Mouse (Mus musculus): ENCODE measurements around the gene Ndufb7.
"Not testable (repeated sequence)": the region's sequence is repeated elsewhere in the genome, so short reads cannot be mapped to it uniquely, and the experiment has no call there.

Gene Ndufb7

DNA sequence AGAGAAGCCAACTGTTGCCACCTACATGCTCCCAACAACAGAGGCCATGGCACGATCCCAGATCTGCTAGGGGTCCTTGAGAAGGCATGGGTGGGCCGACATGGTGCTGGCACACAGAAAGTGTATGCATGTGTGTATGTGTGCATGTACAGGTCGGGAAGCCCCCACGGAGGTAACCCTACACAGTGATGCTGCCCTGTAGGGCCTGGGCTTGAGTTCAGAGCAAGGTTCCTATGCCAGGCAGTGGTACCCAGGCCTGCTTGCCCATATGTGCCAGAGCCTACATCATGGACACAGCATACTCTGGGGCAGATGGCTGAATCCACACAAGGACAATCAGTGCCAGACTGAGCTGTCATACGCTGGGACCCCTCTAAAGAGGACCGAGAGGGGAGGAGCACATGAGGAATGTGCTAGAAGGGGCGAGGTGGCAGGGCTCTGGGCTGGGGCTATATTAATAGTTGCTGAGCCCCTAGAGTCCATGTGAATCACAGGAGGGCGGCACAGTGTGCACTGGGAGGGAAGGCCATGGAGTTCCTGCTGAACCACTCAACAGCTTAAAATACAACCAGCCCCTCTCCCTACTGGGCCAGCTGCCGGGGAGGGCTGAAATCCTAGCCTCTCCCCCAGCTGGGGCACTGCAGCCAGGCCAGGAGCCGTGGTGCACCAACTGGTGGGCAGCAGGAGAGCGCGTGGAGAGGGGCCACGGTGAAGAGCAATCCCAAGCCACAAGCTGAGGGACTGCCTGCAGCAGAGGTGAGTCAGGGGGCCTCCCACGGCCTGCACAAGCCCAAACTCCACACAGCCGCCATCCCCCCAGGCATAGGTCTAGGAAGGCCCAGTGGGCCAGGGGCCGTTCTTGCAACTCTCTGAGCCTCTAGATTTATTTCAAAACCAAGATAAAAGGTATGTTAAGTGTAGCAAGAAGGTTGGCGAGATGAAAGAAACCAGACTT, 9.4 kb downstream of the Ndufb7 start:
- DNase-seq (ENCODE audit: low spot score in 2 of 2) = peak in 1 of 2 experiments; percentile 2

DNA sequence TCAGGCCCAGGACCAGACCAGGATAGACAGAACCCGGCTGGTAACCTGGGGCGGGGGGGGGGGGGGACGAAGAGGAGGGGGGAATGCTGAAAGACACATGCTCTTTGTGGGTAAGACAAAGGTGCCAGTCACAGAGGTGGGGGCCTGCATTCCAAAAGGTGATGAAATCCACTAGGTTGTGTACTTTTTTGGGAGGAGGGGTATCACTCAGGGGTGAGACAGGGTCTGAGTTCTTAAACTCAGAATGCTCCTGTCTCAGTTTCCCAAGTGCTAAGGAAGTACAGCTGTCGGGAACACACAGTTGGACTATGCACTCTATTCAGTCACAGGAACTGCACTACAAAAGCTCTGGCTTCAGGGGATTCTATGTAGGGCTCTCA, 10.0 kb downstream of the Ndufb7 start:
- DNase-seq (ENCODE audit: low spot score in 2 of 2) = no peak

DNA sequence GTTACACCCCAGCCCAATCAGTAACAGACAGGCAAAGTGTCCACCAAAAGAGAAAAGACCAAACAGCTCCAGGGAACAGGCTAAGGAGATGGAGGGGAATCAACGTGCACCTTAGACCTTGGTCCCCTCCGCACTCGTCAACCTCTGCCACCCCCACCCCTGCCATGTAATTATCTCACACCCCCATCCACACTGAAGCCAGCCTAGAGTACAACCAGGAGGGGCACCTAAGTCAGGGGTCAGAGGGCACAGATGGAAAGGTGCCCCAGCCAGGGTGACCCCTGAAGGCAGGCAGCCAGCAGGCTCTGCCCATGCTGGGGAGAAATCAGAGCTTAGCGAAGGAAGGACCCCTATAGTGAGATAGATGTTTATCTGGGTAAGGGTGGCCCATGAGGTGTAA, 10.4 kb downstream of the Ndufb7 start:
- peak in 1 of 2 experiments; percentile 2 for DNase-seq (ENCODE audit: low spot score in 2 of 2)

DNA sequence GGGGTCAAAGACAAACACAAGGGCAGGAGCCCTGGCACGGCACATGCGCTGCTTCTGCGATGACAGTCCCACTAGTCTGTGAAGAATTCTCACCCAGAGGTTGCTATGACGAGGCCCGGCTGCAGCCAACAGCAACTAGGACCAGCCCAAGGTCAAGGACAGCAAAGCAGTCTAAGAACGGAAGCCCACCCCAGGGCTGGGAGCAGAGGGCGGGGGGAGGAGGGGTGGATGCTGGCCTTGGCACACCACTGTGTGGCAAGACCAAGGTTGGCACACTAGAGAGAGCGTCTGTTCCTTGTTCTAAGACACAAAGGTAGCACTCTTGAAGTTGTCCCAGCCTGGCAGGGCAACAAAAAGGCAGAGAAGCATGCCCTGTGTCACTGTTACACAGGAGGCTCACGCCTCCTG, 10.9 kb downstream of the Ndufb7 start:
- peak in 1 of 2 experiments; percentile 2 for DNase-seq (ENCODE audit: low spot score in 2 of 2)

DNA sequence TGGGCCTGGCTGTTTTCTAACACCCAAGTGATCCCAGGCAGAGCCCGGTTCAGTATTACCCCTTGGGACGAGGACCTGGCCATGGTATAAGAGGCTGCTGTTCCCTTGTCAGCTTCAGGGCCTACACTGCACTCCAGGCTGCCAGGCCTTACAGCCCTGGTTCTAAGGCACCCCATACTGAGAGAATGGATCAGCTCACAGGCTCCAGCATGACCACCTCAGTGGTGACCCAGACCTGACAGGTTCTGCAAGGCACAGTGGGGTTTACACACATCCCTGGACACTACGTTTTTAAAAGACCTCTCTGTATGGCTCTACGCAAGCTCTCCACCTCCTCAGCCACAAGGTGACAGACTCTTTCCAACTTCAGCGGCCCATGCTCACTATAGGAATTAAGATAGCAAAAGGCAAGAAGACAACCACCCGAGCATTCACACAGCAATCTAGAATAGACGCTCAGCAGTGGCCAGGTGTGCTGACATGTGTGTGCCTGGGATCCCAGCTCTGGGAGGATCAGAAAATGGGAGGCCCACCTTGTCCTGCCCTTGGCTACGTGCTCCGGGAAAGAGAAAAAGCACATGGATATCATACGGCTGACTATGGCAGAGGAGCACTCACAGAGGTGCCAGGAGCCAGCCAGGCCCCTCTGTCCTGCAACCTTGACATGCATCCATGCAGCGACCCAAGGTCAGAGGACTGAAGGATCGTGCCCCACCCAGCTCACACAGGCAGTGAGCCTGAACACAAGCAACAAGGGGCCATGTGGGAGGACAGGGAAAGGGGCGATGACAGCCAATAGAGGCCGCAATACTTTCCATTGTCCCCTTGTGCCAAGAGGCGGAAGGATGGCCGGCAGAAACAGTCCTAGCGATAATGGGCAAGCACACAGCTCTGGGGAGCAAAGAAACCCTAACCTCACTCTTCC, 11.9 kb downstream of the Ndufb7 start:
- DNase-seq (ENCODE audit: low spot score in 2 of 2) = peak in 1 of 2 experiments; percentile 2

DNA sequence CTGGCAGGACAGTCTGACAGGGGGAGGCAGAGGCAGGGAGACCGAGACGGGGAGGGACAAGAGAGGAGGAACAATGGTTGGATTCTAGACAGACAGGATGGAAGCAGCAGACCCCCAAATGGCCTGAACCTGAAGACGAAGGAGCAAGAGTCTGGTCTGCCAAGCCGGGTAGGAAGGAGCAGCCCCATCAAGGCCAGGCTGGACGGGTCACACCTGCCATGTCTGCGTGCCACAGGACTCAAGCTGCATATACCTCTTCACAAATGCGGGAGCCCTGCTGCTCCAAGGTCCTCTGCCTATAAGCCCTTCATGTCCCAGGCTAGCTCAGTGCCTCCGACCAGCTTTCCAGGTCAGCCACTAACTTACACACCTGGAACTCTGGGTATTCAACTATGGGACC, 13.2 kb downstream of the Ndufb7 start:
- peak in 1 of 2 experiments; percentile 2 for DNase-seq (ENCODE audit: low spot score in 2 of 2)

DNA sequence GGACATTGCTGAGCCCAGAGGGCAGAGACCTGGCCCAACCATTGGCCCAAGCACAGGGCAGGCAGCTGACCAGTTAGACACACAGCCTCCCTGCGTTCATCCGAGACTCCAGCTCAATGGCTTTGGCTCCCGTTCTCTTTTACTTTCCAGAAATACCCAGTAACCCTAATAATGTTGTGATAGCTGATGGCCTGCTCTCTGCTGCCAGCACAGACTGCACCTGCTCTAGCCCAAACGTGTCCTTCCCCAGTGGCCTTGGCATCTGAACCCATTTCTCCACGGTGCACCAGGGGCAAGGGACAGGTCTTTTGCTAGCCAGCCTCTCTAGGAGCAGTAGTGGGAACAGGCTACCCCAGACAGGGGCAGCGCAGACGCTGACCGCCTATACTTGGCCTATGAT, 14.4 kb downstream of the Ndufb7 start:
- no peak for DNase-seq (ENCODE audit: low spot score in 2 of 2)

DNA sequence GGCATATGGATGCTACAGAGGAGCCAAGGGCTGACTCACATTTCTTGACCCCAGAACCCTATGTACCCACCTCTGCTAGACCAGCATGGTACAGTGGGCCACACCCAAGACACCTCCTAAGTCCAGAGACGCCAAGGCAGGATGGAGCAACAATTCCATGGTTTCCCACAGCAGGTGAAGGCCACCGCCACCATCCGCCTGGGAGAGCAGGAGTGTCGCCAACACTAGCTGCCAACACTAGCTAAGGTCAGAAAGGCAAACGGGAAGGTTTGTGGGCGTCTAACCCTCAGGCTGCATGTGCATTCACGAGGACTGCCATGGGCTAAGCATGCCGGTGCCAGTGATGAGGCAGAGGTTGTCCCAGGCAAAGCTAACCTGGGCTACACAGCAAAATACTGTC, 15.8 kb downstream of the Ndufb7 start:
- no peak for DNase-seq (ENCODE audit: low spot score in 2 of 2)

DNA sequence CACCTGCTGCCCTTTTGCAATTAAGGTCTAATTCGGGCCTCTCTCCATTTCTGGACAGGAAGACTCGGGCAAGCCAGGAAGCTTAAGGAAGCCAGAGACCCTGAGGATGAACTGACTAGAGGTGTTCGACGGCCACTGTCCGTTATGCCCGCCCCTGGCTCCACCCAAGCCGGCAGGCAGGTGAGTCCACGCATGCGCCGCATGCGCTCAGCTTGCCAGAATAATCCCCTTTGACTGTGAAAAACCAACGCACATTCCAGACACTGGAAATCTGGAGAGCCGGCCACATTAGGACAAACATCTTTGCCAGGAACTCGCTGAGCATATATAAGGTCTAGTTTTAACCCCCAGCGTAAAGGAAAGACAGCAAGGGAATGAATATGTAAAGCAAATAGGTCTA, 16.8 kb downstream of the Ndufb7 start:
- DNase-seq (ENCODE audit: low spot score in 2 of 2) = no peak

DNA sequence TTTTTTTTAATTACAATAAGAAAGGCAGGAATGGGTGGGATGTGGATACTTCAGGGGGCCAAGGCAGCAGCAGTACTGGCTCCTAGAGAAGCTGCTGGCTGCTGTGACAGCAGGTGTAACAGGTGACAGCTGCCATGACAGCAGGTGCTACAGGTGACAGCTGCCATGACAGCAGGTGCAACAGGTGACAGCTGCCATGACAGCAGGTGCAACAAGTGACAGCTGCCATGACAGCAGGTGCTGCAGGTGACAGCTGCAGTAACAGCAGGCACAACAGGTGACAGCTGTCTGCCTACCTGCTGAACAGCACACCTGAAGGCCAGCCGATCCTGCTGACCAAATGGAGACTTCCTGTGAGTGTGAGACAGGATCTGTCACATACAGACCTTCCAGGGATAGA, 18.3 kb downstream of the Ndufb7 start:
- DNase-seq (ENCODE audit: low spot score in 2 of 2) = no peak

DNA sequence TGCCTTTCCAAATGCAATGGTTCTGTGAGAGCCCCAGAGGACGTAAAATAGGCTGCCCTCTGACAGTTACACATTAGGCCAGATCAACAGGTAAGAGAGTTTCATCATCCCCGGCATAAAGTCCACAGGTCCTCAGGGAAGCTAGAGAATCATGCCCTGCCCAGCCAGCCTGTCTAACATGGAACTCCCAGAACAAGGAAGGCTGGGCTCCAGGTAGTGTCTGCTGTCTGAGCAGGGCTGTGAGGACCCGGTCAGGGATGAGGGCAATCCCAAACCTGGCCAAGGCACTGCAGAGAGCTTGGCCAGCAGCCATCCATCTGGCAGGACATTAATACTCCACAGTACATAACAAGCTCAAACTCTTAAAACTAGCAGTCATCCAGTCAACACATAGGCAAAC, 18.9 kb downstream of the Ndufb7 start:
- no peak for DNase-seq (ENCODE audit: low spot score in 2 of 2)

DNA sequence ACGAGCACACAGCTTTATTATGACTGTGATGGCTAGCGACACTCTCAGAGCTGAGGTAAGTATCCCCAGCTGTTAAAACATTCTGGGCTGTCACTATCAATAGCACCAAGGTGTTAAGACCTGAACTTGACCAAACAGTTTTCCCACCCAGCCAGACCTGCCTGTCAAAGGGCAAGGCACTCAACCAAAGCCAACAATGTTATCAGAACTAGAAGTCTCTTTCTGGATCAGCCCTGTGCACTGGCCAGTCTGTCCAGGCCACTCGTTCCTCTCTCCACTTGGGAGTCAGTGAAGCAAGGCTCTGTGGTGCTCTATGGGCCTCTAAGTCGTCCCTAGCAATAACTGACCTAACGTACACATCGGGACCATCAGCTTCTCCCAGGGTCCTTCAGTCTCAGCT, 21.2 kb downstream of the Ndufb7 start:
- DNase-seq (ENCODE audit: low spot score in 2 of 2) = no peak

DNA sequence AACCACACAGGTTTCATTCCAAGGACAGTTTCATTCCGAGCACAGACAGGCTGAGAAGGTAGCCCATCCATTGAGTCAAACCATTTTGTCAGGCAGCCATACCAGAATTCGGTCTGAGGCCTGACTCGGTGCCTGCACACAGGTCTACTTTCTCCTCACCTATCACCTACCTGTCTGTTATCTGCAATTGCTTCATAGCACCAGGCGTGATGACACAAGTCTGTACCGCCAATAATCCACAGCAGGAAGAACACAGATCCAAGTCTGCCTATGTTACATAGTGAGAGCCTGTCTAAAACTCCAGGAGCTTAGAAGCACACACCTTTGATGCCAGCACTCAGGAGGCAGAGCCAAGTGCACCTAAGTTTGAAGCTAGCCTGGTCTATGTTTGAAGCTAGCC, 22.4 kb downstream of the Ndufb7 start:
- no peak for DNase-seq (ENCODE audit: low spot score in 2 of 2)

DNA sequence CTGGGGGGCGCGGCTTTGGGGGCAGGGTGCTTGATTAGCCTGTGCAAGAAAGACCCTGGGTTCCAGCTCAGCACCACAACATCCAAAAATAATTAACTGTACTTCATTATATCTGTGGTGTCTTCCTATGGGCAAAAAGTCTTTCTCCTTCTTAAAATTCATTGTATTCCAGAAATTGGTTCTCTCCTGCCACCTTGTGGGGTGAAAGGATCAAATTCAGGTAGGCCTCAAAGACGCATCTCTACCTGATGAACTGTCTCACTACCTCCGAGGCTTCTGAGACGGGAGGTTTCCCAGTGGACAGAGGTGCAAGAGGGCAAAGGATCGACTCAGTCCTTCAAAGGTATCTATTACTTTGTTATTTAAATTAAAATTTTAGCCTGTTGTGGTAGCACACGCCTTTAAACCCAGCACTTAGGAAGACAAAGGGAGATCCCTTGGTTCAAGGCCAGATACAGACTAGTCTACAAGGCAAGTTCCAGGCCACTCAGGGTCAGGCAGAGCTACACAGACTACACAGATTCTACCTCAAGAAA, 24.1 kb downstream of the Ndufb7 start:
- no peak for DNase-seq (ENCODE audit: low spot score in 2 of 2)

DNA sequence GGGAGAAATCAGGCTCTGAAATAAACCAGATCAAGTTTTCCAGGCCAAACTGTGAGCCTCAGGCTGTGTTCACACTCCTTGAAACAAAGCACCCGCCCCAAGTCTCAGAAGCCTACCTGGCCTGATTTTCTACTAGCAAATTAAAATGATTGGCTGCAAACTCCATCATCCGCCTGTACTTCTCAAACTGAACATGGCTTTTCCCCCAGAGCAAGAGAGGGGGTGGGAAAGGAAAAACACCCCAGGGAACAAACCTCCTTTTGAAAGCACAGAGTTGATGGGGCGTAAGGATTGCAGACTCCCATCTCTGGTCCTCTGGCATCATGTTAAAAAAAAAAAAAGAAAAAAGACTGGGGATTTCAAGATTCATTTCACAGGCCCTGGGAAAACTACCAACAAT, 26.2 kb downstream of the Ndufb7 start:
- DNase-seq (ENCODE audit: low spot score in 2 of 2) = no peak

DNA sequence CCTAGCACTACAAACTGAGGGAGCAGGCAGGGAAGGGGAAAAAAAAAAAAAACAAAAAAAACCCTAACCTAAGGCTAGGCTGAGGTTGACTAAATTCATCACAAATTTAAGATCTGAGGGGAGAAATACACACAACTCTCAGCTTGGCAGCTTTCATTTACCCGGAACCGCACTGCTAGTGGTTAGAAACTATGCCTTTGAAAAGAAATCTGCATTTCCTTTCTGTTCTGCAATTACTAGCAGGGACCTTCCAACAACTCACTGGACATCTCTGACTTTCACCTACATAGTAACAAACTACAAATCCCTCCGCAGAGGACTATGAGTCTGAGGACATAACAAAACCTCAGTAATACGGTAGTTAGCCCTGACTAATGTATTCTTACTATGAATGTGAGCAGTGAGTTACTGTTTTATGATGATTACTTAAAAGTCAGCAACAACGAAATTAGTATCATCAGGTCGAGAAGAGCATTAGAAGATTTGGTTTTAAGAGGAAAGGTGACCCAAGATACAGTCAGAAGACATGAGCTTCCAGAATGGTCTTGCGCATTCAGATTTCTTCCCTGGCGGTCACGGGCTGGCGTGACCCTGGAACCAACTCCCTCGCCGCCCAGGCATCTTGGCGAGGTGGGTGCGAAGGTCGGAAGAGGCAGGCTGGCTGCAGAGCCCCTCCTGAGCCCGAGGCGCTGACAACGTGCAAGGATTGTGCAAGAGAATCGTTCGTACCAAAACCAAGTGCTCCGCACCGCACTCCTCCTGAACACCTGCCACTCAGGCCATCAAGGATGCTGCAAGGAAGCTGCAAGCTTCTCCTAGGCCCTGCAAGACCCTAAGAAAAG, 27.1 kb downstream of the Ndufb7 start:
- DNase-seq (ENCODE audit: low spot score in 2 of 2) = no peak

DNA sequence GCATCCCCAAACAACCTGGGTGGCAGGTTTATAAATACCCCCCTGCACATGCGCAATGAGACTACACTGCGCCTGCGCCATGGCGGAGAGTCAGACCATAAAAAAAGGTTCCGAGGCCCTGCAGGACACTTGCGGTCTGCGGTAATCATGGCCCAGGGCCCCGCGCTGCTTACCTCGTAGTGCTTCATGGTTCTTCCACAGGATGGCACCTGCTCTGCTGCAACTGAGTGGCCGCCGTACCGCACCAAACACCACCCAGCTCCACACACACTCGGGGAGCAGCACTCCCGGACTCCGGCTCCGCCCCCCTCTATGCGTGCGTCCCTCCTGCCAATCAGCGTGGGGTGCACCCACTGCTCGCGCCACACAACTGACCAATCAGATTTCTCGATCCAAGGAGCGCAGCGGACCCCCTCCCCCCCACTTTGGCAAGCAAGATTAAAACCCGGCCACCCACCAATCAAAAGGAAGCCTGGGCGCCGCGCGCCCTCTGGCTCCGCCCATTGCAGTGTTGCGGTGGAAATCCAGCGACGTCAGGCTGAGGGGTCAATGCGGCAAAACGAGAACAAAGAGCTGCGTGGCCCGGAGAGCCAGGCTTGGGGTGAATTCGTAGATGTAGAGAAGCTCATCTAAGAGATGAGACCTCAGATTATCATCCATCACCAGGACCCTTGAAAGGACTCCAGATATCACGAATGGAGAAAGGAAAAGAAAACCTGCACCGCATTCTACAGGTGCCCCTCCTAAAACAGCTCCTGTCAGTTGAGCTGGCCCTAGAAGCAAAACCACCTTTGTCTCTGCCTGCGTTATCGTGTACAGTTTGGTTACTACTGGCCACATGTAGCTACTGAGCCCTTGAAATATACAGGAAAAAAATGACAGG, 27.9 kb downstream of the Ndufb7 start:
- peak; percentile 96 to 97 for DNase-seq (ENCODE audit: low spot score in 2 of 2)

DNA sequence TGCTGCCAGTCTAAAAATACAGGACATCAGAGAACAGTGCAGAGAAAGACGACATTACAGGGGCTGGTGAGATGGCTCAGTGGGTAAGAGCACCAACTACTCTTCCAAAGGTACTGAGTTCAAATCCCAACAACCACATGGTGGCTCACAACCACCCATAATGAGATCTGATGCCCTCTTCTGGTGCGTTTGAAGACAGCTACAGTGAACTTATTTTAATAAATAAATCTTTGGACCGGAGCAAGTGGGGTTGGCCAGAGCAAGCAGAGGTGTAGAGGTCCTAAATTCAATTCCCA, 28.5 kb downstream of the Ndufb7 start:
- not testable (repeated sequence) for DNase-seq (ENCODE audit: low spot score in 2 of 2)

DNA sequence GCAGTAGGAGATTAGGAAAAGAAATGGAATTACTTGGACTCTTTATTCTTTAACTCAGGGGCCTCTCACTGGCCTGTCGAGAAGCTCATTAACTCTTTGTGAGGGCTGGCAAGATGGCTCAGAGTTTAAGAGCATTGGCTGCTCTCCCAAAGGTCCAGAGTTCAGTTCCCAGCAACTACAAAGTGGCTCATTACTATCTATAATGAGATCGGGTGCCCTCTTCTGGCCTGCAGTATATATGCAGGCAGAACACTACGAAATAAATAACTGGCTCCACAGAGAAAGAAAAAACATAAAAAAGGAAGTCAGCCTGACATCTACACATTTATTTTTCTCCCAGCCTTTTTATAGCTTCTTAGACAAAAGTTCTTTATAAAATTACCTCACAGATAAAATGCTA, 29.9 kb downstream of the Ndufb7 start:
- DNase-seq (ENCODE audit: low spot score in 2 of 2) = peak in 1 of 2 experiments; percentile 44

DNA sequence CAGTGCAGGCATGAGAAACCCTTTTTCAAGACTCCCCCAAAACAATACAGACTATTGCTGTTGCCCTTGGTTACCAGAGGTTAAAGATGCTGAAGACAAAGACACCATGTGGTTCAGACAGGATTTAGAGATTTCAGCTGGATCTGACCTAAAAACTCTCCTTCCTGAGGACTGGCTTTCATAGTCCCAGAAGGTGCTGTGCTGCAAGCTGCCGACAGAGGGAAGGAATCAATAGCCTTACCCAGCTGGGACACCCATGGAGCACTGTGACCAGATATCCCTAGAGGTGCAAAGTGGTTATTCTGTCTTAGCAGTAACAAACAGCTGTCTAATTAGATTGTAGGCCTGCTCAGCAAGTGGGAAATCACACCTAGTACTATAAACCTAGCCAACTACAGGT, 31.7 kb downstream of the Ndufb7 start:
- no peak for DNase-seq (ENCODE audit: low spot score in 2 of 2)

DNA sequence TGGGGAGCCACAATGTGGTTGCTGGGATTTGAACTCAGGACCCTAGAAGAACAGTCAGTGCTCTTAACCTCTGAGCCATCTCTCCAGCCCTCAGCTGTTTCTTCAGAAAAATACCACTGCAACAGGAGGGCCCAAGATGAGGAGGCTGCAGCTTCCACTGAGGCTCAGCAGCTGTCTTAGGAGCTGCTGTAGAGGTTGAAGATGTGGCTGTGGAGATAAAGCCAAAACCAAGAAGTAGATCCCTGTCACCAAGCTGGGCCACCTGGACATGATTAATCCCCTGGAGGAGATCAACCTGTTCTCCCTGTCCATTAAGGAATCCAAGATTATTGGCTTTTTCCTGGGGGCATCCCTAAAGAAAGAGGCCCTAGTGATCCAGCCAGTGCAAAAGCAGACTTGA, 33.3 kb downstream of the Ndufb7 start:
- no peak for DNase-seq (ENCODE audit: low spot score in 2 of 2)

All from thymus, postnatal 10 days (tissue).